Mouse (Mus musculus) gastrocnemius, adult 2 months (tissue): ENCODE results near the gene Rad51b. TPM values are rescaled to one million over a fixed set of nuclear protein-coding genes. Genes with fewer than 3 reads are reported as not detected.

Source experiments
- DNase-seq: peaks from one replicate; pipeline ENCODE4 v3.0.0; 2022
- H3K27ac ChIP-seq: fragments of 200-600 bp; 2 replicates; pipeline ENCODE4 v1.8.1; 2022; ENCODE audit warnings: mild to moderate bottlenecking
- H3K4me3 ChIP-seq: fragments of 200-600 bp; 2 replicates; pipeline ENCODE4 v1.8.1; 2022; ENCODE audit warnings: mild to moderate bottlenecking, moderate library complexity
- CTCF ChIP-seq: fragments of 200-600 bp; IDR thresholded peaks from 2 replicates; pipeline ENCODE4 v1.8.1; 2022; ENCODE audit warnings: antibody characterized with exemption, mild to moderate bottlenecking, moderate library complexity
- intact Hi-C: fragments of 180-260 bp; cut with DNase I; formaldehyde crosslinking; loops from one replicate; pipeline ENCODE4 v1.15.1; 2025
- total RNA-seq, 2 experiments: library from RNA; stranded (reverse); gene quantifications; 2 replicates each; pipeline ENCODE4 v1.2.3; 2021

Gene Rad51b
- total RNA-seq, 2 experiments from 2014 or later, result 0.11 TPM; not detected in 1

DNA sequence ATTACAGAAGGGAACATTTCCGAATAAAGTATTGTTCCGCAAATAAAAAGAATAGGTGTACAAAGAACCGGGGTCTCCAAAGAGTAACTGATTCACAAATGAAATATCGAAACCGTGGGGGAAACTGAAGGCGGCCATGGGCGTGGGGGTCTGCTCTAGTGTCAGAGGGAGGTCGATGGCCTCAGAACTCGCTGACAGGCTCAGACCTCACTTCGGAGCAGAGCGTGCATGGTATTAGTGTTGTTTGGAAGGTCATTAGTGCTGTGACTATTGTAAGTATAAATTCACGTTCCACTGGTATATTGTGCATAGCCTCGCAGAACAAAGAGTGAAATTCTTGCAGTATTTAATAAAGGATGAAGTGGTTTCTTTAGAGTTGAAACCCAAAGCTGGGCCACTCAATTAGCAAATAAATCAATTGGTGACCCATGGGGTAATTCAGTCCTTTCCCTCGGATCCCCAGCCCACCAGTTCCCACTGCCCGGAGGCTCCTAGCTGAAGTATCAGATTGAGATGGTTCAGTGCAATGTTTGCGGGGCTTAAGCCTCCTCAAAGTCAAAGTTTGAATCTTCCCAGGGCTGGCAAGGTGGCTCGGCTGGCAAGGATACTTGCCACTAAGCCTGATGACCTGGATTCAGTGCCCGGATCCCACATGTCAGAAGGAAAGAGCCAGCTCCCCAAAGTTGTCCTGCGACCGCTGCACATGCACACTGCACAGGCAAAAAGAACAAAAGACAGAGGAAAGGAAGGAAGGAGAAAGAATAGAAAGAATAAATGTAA is 517.4 kb downstream of the Rad51b start:
- no peak for TF ChIP-seq CTCF
- Histone ChIP-seq H3K27ac (0 out of 2 replicates have a peak overlapping the region, but pooled peaks have one; percentile 28), H3K4me3 (no peak overlapping the region)
- DNase-seq, result peak; percentile 74
- intact Hi-C loops, result no loop called here

DNA sequence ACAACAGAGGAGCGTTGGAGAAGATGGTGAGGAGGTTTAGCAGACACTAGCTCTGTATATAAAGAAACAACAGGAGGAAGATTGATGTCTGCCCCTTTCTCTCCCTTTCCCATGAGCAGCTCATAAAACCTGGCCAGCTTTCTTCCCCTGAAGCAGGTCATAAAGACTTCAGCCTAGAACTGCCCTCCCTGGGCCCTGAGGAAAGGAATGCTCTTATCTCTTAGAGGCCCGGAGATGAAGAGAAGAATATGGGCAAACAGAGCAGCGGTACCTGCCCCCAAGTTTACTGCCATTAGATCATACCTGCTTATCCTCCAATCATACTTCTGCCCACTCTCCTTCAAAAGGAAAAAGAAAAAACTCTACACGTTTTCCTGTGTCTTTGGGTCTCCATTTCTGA is 519.2 kb downstream of the Rad51b start:
- TF ChIP-seq CTCF, result no peak
- DNase-seq, result no peak
- intact Hi-C loops, result no loop called here
- H3K27ac ChIP-seq, result no peak overlapping the region
- H3K4me3 ChIP-seq, result no peak overlapping the region

DNA sequence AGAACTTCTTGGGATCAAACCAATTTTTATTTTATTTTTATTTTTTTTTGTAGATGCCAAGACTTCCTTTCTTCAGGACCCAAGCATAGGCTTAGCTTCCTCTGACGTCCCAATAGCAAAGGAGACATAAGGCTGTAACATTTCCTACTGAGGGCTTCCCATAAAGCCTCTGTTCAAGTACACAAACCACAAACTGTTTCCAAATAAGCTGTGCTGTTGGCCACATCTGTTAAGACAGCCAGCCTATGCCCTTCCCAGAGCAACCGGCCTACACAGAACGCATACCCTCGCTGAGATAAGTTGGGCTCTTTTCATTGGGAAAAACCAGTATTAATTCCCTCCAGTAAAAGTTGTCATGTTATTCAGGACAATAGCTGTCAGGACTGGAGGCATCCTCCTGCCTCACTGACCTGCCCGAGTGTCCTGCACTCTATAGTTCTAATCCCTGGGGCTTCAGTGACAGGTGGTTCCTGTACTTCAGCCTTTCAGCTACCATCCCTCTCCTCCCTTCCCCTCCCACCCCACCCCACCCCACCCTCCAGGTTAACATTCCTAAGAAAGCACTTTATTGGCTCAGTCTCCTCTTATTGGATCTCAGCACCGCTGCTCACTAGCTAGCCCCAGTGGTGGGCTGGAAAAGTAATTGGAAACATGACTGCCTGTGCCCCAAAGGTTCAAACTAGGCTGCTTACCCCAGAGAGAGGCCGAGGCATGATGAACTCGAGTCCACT is 523.3 kb downstream of the Rad51b start:
- Histone ChIP-seq H3K27ac (0 out of 2 replicates have a peak overlapping the region, but pooled peaks have one; percentile 5), H3K4me3 (no peak overlapping the region)
- no peak for DNase-seq
- intact Hi-C loops, result no loop called here
- no peak for TF ChIP-seq CTCF

DNA sequence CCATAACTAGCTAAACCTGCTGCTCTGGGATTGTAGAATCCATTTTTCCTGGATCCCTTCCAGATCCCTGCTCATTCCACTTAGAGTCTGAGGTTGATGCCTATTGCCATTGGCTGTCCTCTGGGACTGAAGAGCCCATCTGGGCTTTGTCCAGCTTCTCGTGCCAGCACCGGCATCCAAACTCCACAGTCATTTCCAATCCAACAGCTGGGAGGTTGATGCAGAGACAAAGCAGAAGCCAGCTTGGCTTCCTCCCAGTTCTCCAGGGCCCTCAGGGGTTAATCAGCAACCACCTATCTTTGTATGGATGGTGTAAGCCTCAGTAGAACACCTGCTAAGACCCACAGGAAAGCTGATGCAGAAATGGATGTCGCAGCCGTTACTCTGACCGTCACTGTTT is 524.8 kb downstream of the Rad51b start:
- H3K27ac ChIP-seq, result peak overlapping the region; percentile 16; the same call in 1 of the 2 replicates
- DNase-seq, result no peak
- H3K4me3 ChIP-seq, result no peak overlapping the region
- intact Hi-C loops, result no loop called here
- TF ChIP-seq CTCF, result no peak

DNA sequence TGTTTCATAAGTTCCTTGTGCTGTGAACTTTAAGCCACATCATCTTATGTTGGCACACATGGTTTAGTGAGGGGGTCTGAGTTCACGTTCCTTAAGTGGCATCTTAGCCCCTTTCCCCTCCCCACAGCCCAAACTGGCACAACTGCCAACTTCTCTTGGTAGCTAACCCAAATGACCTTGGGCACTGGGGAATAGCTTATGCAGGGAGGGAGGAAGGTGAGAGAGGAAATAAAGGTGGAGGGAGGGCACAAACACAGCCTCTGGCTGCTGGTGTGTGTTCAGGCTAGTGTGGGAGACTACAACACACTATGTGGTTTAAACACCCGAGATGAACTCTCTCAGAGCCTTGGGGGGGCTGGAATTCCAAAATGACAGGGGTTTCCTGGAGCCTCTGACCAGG is 525.3 kb downstream of the Rad51b start:
- TF ChIP-seq CTCF, result no peak
- intact Hi-C loops, result no loop called here
- DNase-seq, result no peak
- H3K4me3 ChIP-seq, result no peak overlapping the region
- peak overlapping the region; percentile 16; the same call in 1 of the 2 replicates for H3K27ac ChIP-seq

DNA sequence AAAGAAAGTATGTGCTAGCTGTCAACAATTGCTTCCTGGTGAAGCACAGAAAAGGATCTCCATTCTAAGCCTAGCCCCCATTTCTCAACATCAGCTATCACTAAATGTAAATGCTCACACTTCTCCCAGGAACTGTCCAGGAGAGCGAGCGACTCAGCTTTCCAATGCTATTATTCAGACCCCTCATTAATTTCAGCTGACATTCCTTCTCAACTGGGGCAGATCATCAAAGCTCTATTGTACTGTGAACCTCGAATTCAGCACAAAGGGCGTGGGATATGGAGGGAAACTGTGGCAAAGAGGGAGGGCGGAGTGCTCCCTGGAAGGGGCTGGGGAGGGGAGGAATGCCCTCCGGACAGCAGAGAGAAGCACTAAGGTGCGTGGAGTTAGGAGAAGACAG is 528.8 kb downstream of the Rad51b start:
- DNase-seq, result no peak
- no peak for TF ChIP-seq CTCF
- Histone ChIP-seq H3K27ac (no peak overlapping the region), H3K4me3 (no peak overlapping the region)
- intact Hi-C loops, result no loop called here

DNA sequence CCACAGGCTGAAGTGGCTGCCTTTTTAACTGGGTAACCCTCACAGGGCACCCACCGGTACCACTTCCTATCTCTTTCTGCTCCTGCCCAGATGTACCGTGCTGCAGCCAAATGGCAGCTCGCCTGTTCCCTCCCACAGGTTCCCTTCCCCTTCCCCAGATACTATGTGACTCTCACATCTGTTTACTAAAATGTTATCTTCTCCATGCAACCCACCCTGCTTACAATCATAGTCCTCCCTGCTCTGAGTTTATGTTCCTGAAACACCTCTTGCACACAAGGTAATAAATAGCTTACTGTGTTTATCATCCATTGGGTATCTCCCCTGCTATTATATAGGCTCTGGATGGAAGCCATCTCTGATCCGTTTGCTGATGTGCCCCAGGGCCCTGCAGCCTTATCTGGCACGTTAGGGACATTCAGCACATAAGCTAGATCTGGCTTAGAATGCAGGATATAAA is 530.2 kb downstream of the Rad51b start:
- TF ChIP-seq CTCF, result no peak
- no peak for DNase-seq
- no peak overlapping the region for H3K4me3 ChIP-seq
- intact Hi-C loops, result no loop called here
- no peak overlapping the region for H3K27ac ChIP-seq

DNA sequence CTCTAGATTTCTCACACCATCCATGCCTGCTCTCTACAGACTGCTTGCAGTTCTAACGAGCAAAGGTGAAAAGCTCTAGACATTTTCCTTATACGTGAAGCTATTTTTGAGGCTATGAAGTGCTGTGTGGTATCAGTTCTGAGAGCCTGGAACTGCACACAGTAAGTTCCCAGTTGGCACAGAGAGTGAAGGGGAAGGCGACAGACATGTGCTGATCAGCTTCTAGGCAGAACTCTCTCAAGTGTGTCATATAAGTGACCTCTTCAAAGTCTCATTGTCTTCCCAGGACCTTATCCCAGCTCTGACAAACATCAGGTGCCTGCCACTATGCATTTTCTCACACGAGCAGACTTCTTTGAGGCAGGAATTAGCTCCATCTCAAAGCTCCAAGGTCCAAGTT is 530.7 kb downstream of the Rad51b start:
- intact Hi-C loops, result no loop called here
- Histone ChIP-seq H3K27ac (no peak overlapping the region), H3K4me3 (no peak overlapping the region)
- DNase-seq, result no peak
- TF ChIP-seq CTCF, result no peak

DNA sequence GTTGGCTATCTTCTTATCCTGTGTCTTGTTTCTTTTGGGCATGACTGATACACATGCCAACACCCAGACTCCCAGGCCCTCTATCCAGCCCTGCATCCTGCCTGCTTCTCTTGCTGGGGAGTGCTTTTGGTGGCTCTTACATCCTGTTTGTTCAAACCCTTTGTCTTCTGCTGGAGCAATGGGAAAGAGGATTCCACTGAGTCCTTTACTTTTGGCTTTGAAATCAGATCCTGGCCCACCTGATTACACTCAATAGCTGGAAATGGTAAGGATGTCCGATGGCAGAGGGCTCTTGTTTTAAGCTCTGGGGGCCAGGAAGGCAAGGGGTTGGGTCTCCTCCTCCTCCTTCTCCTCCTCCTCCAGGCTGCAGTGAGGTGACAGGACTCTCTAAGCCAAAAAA is 533.6 kb downstream of the Rad51b start:
- DNase-seq, result no peak
- intact Hi-C loops, result no loop called here
- no peak for TF ChIP-seq CTCF
- Histone ChIP-seq H3K4me3 (no peak overlapping the region), H3K27ac (peak overlapping the region; percentile 40; the same call in 1 of the 2 replicates)

DNA sequence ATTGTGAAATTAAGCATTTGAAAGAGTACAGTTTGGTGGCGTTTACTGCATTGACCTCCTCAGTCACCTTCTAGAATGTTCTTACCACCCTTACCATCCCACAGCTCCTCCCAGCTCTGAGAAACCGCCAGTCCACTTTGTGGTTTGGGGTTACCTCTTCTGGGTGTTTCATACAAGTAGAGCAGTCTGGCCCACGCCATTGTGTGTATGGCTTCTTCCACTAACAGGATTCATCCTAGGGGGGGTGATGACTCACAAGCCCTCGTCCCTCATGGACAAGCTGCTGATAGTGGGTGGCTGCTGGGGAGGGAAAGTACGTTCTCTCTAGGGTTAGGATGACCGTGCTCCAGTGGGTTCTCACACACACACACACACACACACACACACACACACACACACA is 535.5 kb downstream of the Rad51b start:
- TF ChIP-seq CTCF, result no peak

DNA sequence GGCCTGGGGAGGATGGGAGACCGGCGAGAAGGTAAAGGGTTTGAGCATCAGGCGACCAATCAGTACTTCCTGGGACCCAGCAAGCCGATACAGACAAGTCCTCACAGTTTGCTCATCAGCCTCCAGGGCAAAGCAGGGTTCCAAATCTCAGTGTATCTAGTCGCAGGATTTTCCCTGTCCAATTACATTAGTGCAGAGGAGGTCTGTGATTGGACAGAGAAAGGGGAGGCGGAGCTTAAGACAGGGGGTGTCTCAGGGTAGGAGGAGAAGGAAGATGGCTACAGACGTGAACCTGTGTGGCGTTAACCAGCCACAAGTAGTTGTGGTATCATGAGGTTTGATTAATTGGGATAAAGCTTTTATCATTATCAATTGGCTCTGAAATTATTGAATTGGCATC is 538.4 kb downstream of the Rad51b start:
- intact Hi-C loops, result no loop called here
- DNase-seq, result no peak
- no peak for TF ChIP-seq CTCF
- Histone ChIP-seq H3K27ac (no peak overlapping the region), H3K4me3 (no peak overlapping the region)

More for the DNA sequence above, 535.5 kb downstream of the Rad51b start:
- no peak for DNase-seq
- intact Hi-C loops, result no loop called here
- H3K4me3 ChIP-seq, result no peak overlapping the region
- H3K27ac ChIP-seq, result no peak overlapping the region

DNA sequence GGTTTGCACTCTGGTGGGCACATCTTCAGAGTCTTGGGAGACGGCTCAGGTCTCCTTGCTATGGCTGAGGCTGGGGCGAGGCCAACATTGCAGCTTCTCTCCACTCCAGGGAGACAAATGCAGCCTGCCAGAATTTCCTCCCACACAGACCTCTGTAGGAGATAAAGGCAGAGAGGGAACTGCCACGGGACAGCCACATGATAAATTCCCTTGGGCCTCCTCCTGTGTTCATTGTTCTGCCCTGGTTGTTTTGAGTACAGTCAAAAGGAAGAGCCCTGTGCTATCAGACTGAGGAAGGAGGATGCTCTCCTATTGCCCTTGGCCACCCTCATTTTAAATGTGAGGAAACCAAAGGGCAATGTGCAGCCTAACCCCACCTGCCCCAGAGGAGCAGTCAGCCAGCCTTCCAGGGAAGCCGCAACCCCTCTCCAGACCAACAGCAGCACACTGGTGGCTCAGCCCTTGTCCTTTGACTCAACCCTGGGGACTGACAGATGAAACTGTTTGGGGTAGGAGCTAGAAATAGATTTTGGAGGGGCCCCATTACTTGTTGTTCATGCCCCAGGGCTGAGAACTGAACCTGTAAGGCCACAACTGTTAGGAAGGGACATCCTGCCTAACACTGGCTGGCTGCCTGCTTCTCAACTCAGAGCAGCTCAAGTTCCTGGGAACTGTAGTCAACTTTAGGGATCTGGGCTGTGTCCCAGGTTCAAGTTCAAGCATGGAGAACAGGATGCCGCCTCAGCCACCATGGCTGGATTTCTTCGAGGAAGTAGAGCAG is 541.3 kb downstream of the Rad51b start:
- Histone ChIP-seq H3K27ac (peak overlapping the region; percentile 83), H3K4me3 (no peak overlapping the region)
- intact Hi-C loops, result loop anchor here (2.0 kb wide), 1 partner anchor 46 kb away; no protein-coding TSS in a partner anchor
- peak; percentile 89 for DNase-seq
- TF ChIP-seq CTCF, result no peak
